8 mouse cellular contexts compared by ENCODE assay signal in genomic region chr5:117413507-117414501, GRCm38 (mm10). TPM values are rescaled to one million over a fixed set of nuclear protein-coding genes. Genes with fewer than 3 reads are reported as not detected.
DNase-seq lines count a peak whose midpoint lies in the region; ATAC-seq lines count a peak whose summit lies in the region.

Ksr2 (plus strand) TSS chr5:117414000.

- H3K36me3 ChIP-seq in erythroblast, embryonic 14.5 days (ENCODE audit: control insufficient read depth): no peaks in the 10 kb centered on the region
- no peaks in the 10 kb centered on the region for H3K36me3 ChIP-seq in forebrain, embryonic 14.5 days (ENCODE audit: control insufficient read depth, insufficient read depth, low read length)
- H3K36me3 ChIP-seq in intestine, embryonic 15.5 days: no peaks in the 10 kb centered on the region
- no peaks in the 10 kb centered on the region for H3K36me3 ChIP-seq in megakaryocyte, embryonic 14.5 days (replicated peaks; ENCODE audit: low read length)
- H3K36me3 ChIP-seq in splenic B cell, adult 2 months (ENCODE audit: control insufficient read depth, insufficient read depth, low read length, poor library complexity, severe bottlenecking): no peaks in the 10 kb centered on the region

- H3K27ac ChIP-seq in forebrain, embryonic 14.5 days (ENCODE audit: low read depth, low read length): peak within 1 kb of the TSS; percentile 96
- H3K27ac ChIP-seq in intestine, embryonic 15.5 days: no peak within 1 kb of the TSS

- H3K4me1 ChIP-seq in erythroblast, embryonic 14.5 days (ENCODE audit: control insufficient read depth): no peaks in the 10 kb centered on the region; the same call in 1 of the 2 replicates
- H3K4me1 ChIP-seq in forebrain, embryonic 14.5 days (ENCODE audit: control insufficient read depth, insufficient read depth, low read length): peaks cover 5% of the 10 kb centered on the region; the same call in 1 of the 2 replicates
- peaks cover 7% of the 10 kb centered on the region; the same call in 1 of the 2 replicates for H3K4me1 ChIP-seq in intestine, embryonic 15.5 days (replicated peaks)
- peaks cover 13% of the 10 kb centered on the region for H3K4me1 ChIP-seq in megakaryocyte, embryonic 14.5 days

- H3K4me2 ChIP-seq in forebrain, embryonic 14.5 days (ENCODE audit: low read length): peak within 1 kb of the TSS; percentile 74
- peak within 1 kb of the TSS; percentile 96 for H3K4me2 ChIP-seq in intestine, embryonic 15.5 days (replicated peaks)

- peak within 1 kb of the TSS; percentile 78 for H3K9ac ChIP-seq in forebrain, embryonic 14.5 days (ENCODE audit: low read length)
- H3K9ac ChIP-seq in intestine, embryonic 15.5 days: peak within 1 kb of the TSS; percentile 18; the same call in 1 of the 2 replicates

- intact Hi-C loops in left cerebral cortex, postnatal 14 days (cut with DNase I): loop anchor here (2.0 kb wide), 1 partner anchor 81 kb away; no protein-coding TSS in a partner anchor

- no peak for ATAC-seq in erythroblast, adult 5-6 weeks (replicated peaks; ENCODE audit: low FRiP score, poor library complexity, severe bottlenecking)
- peak; percentile 84 for ATAC-seq in cerebellum, adult (ENCODE audit: insufficient number of reproducible peaks, low FRiP score, low TSS enrichment)
- peak; percentile 95 for ATAC-seq in forebrain, embryonic 14.5 days
- ATAC-seq in intestine, embryonic 15.5 days: peak; percentile 95

- under 1% methylated on average over 79 of the region's 89 CpGs for WGBS in forebrain, embryonic 14.5 days
- WGBS in intestine, embryonic 15.5 days: under 1% methylated on average over 89 of the region's 89 CpGs

- peak; percentile 88 for DNase-seq in forebrain, embryonic 14.5 days (ENCODE audit: low spot score)
- peak; percentile 74 to 87 for DNase-seq in left cerebral cortex, postnatal 14 days (ENCODE audit: low spot score in 2 of 2)
- peak; percentile 27 for DNase-seq in splenic B cell, adult 2 months (ENCODE audit: low read depth, low spot score)

- H3K9me3 ChIP-seq in erythroblast, embryonic 14.5 days (ENCODE audit: control insufficient read depth, low read length): no peaks in the 10 kb centered on the region
- H3K9me3 ChIP-seq in forebrain, embryonic 14.5 days (replicated peaks; ENCODE audit: control insufficient read depth, low read length): no peaks in the 10 kb centered on the region
- no peaks in the 10 kb centered on the region for H3K9me3 ChIP-seq in intestine, embryonic 15.5 days
- no peaks in the 10 kb centered on the region for H3K9me3 ChIP-seq in megakaryocyte, embryonic 14.5 days

- peaks cover 70% of the 10 kb centered on the region for H3K27me3 ChIP-seq in erythroblast, embryonic 14.5 days (ENCODE audit: control insufficient read depth)
- H3K27me3 ChIP-seq in forebrain, embryonic 14.5 days (replicated peaks; ENCODE audit: control insufficient read depth, insufficient read depth, low read length): no peaks in the 10 kb centered on the region
- H3K27me3 ChIP-seq in intestine, embryonic 15.5 days (replicated peaks): peaks cover 38% of the 10 kb centered on the region
- H3K27me3 ChIP-seq in megakaryocyte, embryonic 14.5 days (replicated peaks): peaks cover 89% of the 10 kb centered on the region
- peaks cover 3% of the 10 kb centered on the region; the same call in 1 of the 2 replicates for H3K27me3 ChIP-seq in splenic B cell, adult 2 months (ENCODE audit: control insufficient read depth, insufficient read depth, low read length, poor library complexity, severe bottlenecking)

- H3K4me3 ChIP-seq in erythroblast, embryonic 14.5 days (replicated peaks): peak within 1 kb of the TSS; percentile 36
- H3K4me3 ChIP-seq in forebrain, embryonic 14.5 days (ENCODE audit: low read depth, low read length): peak within 1 kb of the TSS; percentile 68
- peak within 1 kb of the TSS; percentile 61 for H3K4me3 ChIP-seq in intestine, embryonic 15.5 days (replicated peaks)
- H3K4me3 ChIP-seq in megakaryocyte, embryonic 14.5 days (replicated peaks): peak within 1 kb of the TSS; percentile 90

RNA-seq across cellular contexts. Expression of gene Ksr2, which starts in this region (rescaled TPM):
- polyA plus RNA-seq in erythroblast, embryonic 14.5 days (2012): under 0.01 TPM in 1 of 2 replicates, not detected in the other
- total RNA-seq in erythroblast, adult 5-6 weeks (2015; ENCODE audit: low replicate concordance): 0.21 TPM in 1 of 2 replicates, not detected in the other
- total RNA-seq in erythroblast, adult 5-6 weeks (2017; ENCODE audit: low replicate concordance): under 0.01 TPM in 1 of 2 replicates, not detected in the other
- 1.4 and 2.7 TPM in 2 replicates for polyA plus RNA-seq in forebrain, embryonic 14.5 days (2014; fragmentation: Nextera tagmentation; extraction: Ambion mirVana)
- polyA plus RNA-seq in intestine, embryonic 15.5 days (2015; fragmentation: Nextera tagmentation; extraction: Ambion mirVana): 0.44 and 0.46 TPM in 2 replicates
- 10 to 100 TPM; 36.5 to 39.7 TPM for total RNA-seq in left cerebral cortex, postnatal 14 days (2021)
- polyA plus RNA-seq in megakaryocyte, embryonic 14.5 days (2012; ENCODE audit: insufficient read depth, low replicate concordance): 0.03 and 0.12 TPM in 2 replicates

Comparison
In these comparisons a context has a peak if more than half of its experiments do, and no peak if none do; other contexts are left out.
1. RNA of gene Ksr2 (total RNA-seq): 36.5 to 39.7 TPM in left cerebral cortex, postnatal 14 days; under 0.01 to 0.21 TPM in erythroblast, adult 5-6 weeks; every median in the first group is over 10 times any median in the second.
2. Peak in ATAC-seq, H3K4me3 ChIP-seq, H3K9ac ChIP-seq and H3K4me2 ChIP-seq in intestine, embryonic 15.5 days; RNA of the gene not detected or under 1 TPM.
3. H3K4me3 ChIP-seq: peak in every context shown above with its lines; median percentile 90 in megakaryocyte, embryonic 14.5 days; 68 in forebrain, embryonic 14.5 days; 61 in intestine, embryonic 15.5 days; 36 in erythroblast, embryonic 14.5 days.
4. DNase-seq: peak in every context shown above with its lines; median percentile 88 in forebrain, embryonic 14.5 days; 80 in left cerebral cortex, postnatal 14 days; 27 in splenic B cell, adult 2 months.